ENCODE assay signal across 8 mouse cellular contexts in the genomic region with DNA sequence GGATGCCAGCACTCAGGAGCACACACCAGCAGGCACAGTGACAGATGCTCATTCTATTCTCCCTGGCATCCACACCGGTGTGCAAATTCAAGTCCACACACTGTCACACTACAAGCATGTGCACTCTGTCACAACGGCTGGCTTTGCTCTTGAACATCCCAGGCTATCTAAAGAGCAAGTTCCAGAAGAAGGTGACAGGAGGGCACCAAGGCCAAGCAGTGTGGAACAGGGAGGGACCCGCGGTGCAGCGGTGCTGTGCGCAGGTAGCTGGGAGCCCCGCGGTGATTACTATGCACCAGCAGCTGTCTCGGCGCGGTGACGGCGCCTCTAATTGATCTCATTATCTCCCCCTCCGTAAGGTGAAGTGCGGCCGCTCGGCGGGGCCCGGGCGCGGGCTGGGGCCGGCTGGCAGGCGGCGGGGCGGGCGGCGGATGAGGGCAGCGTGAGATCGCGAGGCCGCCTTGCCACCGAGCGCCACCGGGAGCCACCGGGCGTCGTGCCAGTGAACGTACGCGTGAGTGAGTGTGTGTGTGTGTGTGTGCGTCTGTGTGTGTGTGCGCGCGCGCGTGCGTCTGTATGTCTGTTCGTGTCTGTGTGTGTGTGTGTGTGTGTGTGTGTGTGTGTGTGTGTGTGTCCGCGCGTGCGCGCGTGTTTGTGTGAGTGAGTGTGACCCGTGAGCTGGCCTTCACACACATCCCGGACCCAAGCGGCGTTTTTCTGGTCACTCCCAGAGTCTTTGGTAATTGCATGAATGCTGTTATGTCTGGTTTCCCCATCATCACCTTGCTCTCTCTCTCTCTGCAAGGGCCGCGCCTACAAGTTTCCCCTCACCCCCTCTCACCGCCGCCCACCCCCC.
DNase-seq lines count a peak whose midpoint lies in the region; ATAC-seq and TF ChIP-seq lines count a peak whose summit lies in the region.
"Had no signal": no experiment of that assay in that cellular context is flagged by ENCODE, and none has a peak within 500 bp of the region (broad histone marks: within the 10 kb centered on the region; RNA-seq: fewer than 3 reads in every experiment).

No protein-coding gene starts in this region.

- peak; percentile 93 for DNase-seq in brain, embryonic 14.5 days (ENCODE audit: low read depth)
- peak; percentile 8 for DNase-seq in liver
- peak; percentile 81 for DNase-seq in midbrain, postnatal 0 days (ENCODE audit: low spot score)

- no peaks in the 10 kb centered on the region for H3K36me3 ChIP-seq in embryonic facial prominence, embryonic 12.5 days
- H3K36me3 ChIP-seq in heart, embryonic 11.5 days (ENCODE audit: control insufficient read depth, insufficient read depth, low read length), result no peaks in the 10 kb centered on the region
- no peaks in the 10 kb centered on the region for H3K36me3 ChIP-seq in kidney, embryonic 15.5 days
- no peaks in the 10 kb centered on the region for H3K36me3 ChIP-seq in midbrain, postnatal 0 days (ENCODE audit: insufficient read depth, low read length)
- H3K36me3 ChIP-seq in testis, adult 2 months (ENCODE audit: control insufficient read depth, insufficient read depth, low read length), result no peaks in the 10 kb centered on the region

- peak overlapping the region; percentile 95 for H3K4me2 ChIP-seq in embryonic facial prominence, embryonic 12.5 days (replicated peaks)
- H3K4me2 ChIP-seq in heart, embryonic 11.5 days, result peak overlapping the region; percentile 89
- peak overlapping the region; percentile 84 for H3K4me2 ChIP-seq in kidney, embryonic 15.5 days
- H3K4me2 ChIP-seq in midbrain, postnatal 0 days (ENCODE audit: low read depth, low read length, poor library complexity, severe bottlenecking), result peak overlapping the region; percentile 80

- TF ChIP-seq POLR2A in brain, embryonic 14.5 days (IDR thresholded peaks at IDR 0.05; ENCODE audit: borderline replicate concordance, extremely low read depth, insufficient read depth, insufficient read length, poor library complexity, severe bottlenecking), result no peak
- no peak for TF ChIP-seq POLR2A in testis, adult 2 months (IDR thresholded peaks at IDR 0.05; ENCODE audit: control insufficient read depth, low read depth, low read length)

- peaks cover 3% of the 10 kb centered on the region; the same call in 1 of the 2 replicates for H3K4me1 ChIP-seq in embryonic facial prominence, embryonic 12.5 days
- H3K4me1 ChIP-seq in heart, embryonic 11.5 days (ENCODE audit: control insufficient read depth, insufficient read depth, low read length), result no peaks in the 10 kb centered on the region
- peaks cover 13% of the 10 kb centered on the region for H3K4me1 ChIP-seq in kidney, embryonic 15.5 days
- peaks cover 12% of the 10 kb centered on the region for H3K4me1 ChIP-seq in midbrain, postnatal 0 days (ENCODE audit: insufficient read depth, low read length)
- peaks cover 4% of the 10 kb centered on the region; the same call in 1 of the 2 replicates for H3K4me1 ChIP-seq in testis, adult 2 months (ENCODE audit: control insufficient read depth, insufficient read depth, low read length)

- peak; percentile 50; the same call in 1 of the 2 replicates for ATAC-seq in embryonic facial prominence, embryonic 12.5 days (ENCODE audit: insufficient number of reproducible peaks, insufficient read depth, low FRiP score, low TSS enrichment)
- no peak for ATAC-seq in heart, embryonic 11.5 days (replicated peaks; ENCODE audit: insufficient number of reproducible peaks, low FRiP score, low TSS enrichment)
- ATAC-seq in kidney, embryonic 15.5 days (replicated peaks; ENCODE audit: low FRiP score), result peak; percentile 64
- ATAC-seq in midbrain, postnatal 0 days (ENCODE audit: low FRiP score), result peak; percentile 70

- H3K9ac ChIP-seq in embryonic facial prominence, embryonic 12.5 days, result peak overlapping the region; percentile 57
- peak overlapping the region; percentile 56; the same call in 1 of the 2 replicates for H3K9ac ChIP-seq in heart, embryonic 11.5 days (ENCODE audit: low read depth, low read length)
- peak overlapping the region; percentile 39 for H3K9ac ChIP-seq in kidney, embryonic 15.5 days
- H3K9ac ChIP-seq in midbrain, postnatal 0 days (replicated peaks; ENCODE audit: low read length, poor library complexity, severe bottlenecking), result peak overlapping the region; percentile 80

- TF ChIP-seq CTCF in brain, embryonic 14.5 days (IDR thresholded peaks at IDR 0.05; ENCODE audit: borderline replicate concordance, extremely low read depth, insufficient read depth, insufficient read length), result no peak
- TF ChIP-seq CTCF in midbrain, postnatal 0 days (IDR thresholded peaks at IDR 0.05), result no peak
- no peak for TF ChIP-seq CTCF in testis, adult 2 months (IDR thresholded peaks at IDR 0.05; ENCODE audit: control insufficient read depth, insufficient read depth, insufficient replicate concordance, low read depth, low read length)

- H3K9me3 ChIP-seq in embryonic facial prominence, embryonic 12.5 days, result no peaks in the 10 kb centered on the region
- no peaks in the 10 kb centered on the region for H3K9me3 ChIP-seq in heart, embryonic 11.5 days (replicated peaks; ENCODE audit: control insufficient read depth, low read length)
- H3K9me3 ChIP-seq in kidney, embryonic 15.5 days (replicated peaks), result no peaks in the 10 kb centered on the region
- no peaks in the 10 kb centered on the region for H3K9me3 ChIP-seq in midbrain, postnatal 0 days (ENCODE audit: low read length)

- 2% methylated on average over 55 of the region's 62 CpGs for WGBS in embryonic facial prominence, embryonic 12.5 days
- 2% methylated on average over 43 of the region's 62 CpGs for WGBS in heart, embryonic 11.5 days (ENCODE audit: insufficient replicate concordance)
- WGBS in kidney, embryonic 15.5 days, result 2% methylated on average over 61 of the region's 62 CpGs
- under 1% methylated on average over 57 of the region's 62 CpGs for WGBS in midbrain, postnatal 0 days

- H3K27ac ChIP-seq in embryonic facial prominence, embryonic 12.5 days, result no peak overlapping the region
- H3K27ac ChIP-seq in heart, embryonic 11.5 days (ENCODE audit: low read depth, low read length), result no peak overlapping the region
- H3K27ac ChIP-seq in kidney, embryonic 15.5 days, result no peak overlapping the region
- peak overlapping the region; percentile 79 for H3K27ac ChIP-seq in midbrain, postnatal 0 days (ENCODE audit: low read depth, low read length)
- no peak overlapping the region for H3K27ac ChIP-seq in testis, adult 2 months (ENCODE audit: control insufficient read depth, insufficient read depth, low read depth, low read length)

- H3K4me3 ChIP-seq in embryonic facial prominence, embryonic 12.5 days, result peak overlapping the region; percentile 51
- H3K4me3 ChIP-seq in heart, embryonic 11.5 days (ENCODE audit: low read depth, low read length), result peak overlapping the region; percentile 46
- H3K4me3 ChIP-seq in kidney, embryonic 15.5 days (replicated peaks), result peak overlapping the region; percentile 48
- H3K4me3 ChIP-seq in midbrain, postnatal 0 days (ENCODE audit: low read depth, low read length), result peak overlapping the region; percentile 48
- peak overlapping the region; percentile 27 for H3K4me3 ChIP-seq in testis, adult 2 months (ENCODE audit: control insufficient read depth, low read depth, low read length)
- H3K4me3 ChIP-seq: erythroblast, embryonic 14.5 days had no signal

- peaks cover 20% of the 10 kb centered on the region for H3K27me3 ChIP-seq in embryonic facial prominence, embryonic 12.5 days
- peaks cover 25% of the 10 kb centered on the region for H3K27me3 ChIP-seq in heart, embryonic 11.5 days (ENCODE audit: control insufficient read depth, insufficient read depth, low read length)
- H3K27me3 ChIP-seq in kidney, embryonic 15.5 days, result peaks cover 29% of the 10 kb centered on the region
- H3K27me3 ChIP-seq in midbrain, postnatal 0 days (ENCODE audit: insufficient read depth, low read length), result no peaks in the 10 kb centered on the region
- no peaks in the 10 kb centered on the region for H3K27me3 ChIP-seq in testis, adult 2 months (ENCODE audit: control insufficient read depth, insufficient read depth, low read length)

Comparison
In these comparisons a context has a peak if more than half of its experiments do, and no peak if none do; other contexts are left out.
1. DNase-seq: peak in every context shown above with its lines; median percentile 93 in brain, embryonic 14.5 days; 81 in midbrain, postnatal 0 days; 8 in liver.